Mouse (Mus musculus): ENCODE results near the gene Hoxb4. TPM values are rescaled to one million over a fixed set of nuclear protein-coding genes. Genes with fewer than 3 reads are reported as not detected.
A peak's percentile ranks its signal among the peaks of the same experiment; 100 is the strongest.

Gene Hoxb4
- polyA plus RNA-seq, 1 experiment from 2014 or later: 0.20 TPM

DNA sequence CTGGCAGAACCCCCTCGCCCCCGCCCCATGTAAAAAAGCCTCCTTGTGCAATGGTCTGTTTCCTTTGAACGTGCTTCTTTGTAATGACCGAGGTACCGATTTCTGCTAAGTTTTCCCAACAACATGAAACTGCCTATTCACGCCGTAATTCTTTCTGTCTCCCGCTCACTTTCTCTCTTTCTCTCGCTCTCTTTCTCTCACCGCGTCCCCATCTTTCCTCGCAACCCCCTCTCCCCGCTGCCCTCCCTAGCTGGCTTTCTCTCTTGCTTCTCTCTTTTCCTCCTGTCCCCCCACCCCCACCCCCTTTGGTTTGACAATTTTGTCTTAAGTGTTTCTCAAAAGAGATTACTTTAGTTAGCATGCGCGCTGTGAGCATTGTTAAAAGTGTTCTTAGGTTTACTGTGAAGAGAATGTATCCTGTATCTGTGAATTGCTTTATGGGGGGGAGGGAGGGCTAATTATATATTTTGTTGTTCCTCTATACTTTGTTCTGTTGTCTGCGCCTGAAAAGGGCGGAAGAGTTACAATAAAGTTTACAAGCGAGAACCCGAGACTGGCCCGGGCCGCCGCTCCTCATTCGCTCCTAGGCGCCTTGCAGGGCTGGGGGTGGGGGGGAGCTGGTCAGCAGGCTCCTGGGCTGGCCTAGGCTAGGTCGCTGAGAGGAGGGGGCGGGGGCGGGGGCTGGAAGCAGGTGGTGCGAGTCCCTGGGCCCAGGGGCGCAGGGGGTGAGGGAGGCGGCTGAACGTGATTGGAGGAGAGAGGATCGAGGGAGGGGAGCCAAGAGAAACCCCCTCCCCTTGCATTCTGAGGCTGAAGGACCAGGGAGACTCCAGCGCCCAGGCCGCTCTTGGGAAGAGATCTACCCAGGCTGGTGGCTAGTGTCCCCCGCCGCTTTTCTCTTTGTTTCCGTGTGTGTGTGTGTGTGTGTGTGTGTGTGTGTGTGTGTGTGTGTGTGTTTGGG, 33.0 kb upstream of the Hoxb4 start:
- DNase-seq (ENCODE audit: low spot score): no peak

DNA sequence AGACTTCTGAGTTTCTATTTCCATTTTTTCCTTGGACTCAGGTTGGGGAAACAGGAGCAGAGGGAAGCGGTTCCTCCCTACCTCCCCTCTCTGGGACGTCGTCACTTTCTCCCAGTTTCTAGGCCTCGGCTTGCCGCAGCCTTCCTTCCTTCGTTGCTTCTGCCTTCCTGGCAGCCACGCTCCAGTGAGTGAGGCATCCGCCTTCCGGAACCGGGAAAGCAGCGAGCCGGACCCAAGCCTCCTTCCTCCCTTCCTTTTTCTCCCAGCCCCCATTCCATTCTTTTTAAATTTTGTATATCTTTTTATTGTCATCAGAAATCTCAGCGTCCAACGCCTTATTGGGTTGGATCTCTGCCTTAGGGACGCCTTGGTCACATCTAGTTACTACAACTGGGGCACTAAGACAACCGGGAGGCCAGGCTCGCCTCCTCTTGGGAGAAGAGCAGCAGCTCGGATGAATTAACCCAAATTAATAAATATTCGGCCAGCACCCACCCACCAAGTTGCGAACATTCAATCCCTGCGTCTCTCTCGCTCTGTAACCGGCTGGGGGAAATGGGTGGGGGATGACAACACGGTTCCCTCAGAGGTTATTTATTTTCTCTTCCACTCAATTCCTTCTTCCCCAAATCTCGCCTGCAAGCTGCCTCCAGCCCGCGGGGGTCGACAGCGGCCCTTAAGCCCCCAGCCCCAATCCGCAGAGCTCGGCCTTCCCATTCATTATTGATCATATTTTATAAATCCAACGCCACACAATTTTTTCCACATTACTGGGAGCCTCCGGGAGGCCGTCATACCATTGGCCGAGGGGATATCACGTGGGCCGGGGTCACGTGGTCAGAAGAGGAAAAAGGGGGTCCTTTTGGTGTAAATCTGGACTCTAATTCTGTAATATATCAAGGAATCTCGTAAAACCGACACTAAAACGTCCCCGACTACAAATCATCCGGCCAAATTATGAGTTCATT, 32.0 kb upstream of the Hoxb4 start, which contains the start of gene Hoxb7:
Hoxb7 (plus strand) TSS at position 853 of the 968 bp plus-strand sequence.
- DNase-seq (ENCODE audit: low spot score): no peak

DNA sequence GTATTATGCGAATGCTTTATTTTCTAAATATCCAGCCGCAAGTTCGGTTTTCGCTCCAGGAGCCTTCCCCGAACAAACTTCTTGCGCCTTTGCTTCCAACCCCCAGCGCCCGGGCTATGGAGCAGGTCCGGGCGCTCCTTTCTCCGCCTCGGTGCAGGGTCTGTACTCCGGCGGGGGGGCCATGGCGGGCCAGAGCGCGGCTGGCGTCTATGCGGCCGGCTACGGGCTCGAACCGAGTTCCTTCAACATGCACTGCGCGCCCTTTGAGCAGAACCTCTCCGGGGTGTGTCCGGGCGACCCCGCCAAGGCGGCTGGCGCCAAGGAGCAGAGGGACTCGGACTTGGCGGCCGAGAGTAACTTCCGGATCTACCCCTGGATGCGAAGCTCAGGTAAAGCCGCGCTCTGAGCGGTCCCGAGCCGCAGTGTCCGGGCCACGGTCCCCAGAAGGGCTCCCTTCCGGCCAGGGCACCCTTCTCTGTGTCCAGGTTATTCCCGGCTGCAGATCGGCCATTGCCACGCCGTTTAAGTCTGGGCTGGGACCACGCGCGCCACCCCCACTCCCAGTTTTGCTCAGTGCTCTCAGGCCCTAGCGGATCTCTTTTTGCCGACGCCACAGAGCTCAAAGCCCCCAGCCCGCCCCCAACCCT, 31.2 kb upstream of the Hoxb4 start:
- no peak for DNase-seq (ENCODE audit: low spot score)

DNA sequence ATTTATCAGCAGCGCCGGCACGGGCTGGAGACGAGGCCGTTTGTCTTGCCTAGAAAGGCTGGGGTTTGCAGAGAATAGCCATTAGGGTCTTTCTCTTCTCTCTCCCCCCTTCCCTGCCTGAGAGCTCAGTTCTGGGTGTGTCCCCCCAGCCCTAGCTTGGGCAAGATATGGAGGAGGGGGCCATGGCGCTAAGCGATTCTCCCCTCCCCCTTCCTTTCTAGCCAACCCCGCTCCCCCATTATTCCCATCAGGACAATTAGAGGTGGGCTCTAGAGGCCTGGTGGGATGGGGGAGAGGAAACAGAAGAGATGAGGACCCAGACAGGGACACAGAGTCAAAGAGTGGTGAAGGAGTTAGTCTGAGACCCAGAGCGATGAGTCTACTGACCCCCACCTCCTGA, 30.7 kb upstream of the Hoxb4 start:
- DNase-seq (ENCODE audit: low spot score): no peak

DNA sequence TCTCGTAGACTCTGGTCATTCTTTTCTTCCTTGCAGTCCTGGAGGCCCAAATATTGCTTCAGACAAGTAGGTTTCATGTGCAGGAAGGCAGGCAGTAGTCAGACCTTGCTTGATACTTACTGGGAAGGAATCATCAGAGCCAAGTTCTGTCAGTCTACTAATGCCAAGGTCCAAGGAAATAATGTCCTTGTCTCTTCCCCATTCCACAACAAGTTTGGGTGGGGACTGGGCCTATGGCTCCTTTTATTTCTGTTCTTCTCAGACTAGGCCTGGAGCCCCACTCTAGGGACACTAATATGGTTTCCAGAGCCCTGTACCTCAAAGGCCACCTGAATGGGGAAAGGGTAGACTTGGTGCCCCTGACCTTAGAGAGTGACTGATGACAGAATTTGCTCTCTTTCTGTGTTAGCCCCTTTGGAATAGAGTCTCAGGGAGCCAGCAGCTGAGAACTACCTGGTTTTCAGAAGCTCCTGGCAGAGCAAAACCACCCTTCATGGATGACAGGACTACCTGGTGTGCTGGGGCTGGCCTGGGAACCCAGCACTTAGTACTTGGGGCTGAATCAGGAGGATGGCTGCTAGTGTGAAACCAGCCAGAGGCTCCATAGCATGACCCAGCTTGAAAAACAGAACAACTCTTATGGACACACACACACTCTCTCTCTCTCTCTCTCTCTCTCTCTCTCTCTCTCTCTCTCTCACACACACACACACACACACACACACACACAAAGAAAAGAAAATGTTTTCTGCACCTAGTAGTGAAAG, 29.4 kb upstream of the Hoxb4 start:
- DNase-seq (ENCODE audit: low spot score): no peak

DNA sequence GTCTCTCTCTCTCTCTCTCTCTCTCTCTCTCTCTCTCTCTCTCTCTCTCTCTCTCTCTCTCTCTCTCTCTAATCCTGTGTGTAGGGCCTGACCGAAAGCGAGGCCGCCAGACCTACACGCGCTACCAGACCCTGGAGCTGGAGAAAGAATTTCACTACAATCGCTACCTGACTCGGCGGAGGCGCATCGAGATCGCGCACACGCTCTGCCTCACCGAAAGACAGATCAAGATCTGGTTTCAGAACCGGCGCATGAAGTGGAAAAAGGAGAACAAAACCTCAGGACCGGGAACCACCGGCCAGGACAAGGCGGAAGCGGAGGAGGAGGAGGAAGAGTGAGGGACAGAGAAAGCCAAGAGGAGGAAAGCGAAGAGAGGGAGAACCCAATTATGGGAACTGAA, 28.8 kb upstream of the Hoxb4 start:
- no peak for DNase-seq (ENCODE audit: low spot score)

DNA sequence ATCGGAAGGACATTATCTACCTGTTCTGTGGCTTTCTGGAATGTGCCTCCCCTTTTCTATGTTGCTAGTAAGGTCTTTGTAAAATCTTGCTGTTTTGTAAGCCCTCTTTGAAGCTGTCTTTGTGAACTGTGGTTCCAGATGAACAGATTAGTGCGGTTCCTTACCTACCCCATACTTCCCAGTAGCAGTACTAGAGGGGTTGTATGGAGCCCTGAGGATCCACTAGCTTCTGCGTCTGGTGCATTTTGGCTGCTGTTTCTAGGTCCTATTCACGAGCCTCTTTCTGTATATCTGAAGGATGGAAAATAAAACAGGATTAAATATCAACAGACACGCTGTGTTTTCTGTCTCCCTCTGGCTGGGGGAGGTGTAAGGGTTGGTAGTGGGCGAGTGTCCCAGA, 28.2 kb upstream of the Hoxb4 start:
- no peak for DNase-seq (ENCODE audit: low spot score)

DNA sequence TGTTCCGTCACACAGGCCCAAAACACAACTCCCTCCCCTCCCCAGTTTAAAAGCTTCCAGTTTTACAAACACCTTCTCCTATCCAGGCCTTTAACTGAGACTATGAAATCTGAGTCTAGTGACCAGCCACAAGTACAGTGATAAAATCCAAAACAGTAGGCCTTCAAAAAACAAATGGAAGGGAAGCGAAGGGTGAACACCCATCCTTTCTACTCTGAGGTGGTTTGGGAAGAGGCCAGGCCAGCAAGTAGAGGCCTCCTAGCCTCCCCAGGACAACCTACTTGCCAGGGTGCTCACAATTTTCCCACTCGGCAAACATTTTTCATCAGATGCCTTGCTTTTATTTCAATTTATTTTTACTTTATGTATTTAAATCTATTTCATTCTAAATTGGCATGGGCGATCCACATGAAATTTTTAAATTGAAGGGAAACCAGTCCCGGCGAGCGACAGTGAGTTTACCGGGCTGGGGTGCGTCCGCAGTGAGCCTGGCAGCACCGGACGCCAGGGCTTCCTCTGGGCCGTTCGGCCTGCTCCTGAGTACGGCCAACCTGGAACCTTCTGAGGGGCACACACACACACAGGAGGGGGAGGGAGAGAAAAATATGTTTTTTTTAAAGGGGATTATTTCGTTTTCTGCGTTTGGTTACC, 27.2 kb upstream of the Hoxb4 start:
- no peak for DNase-seq (ENCODE audit: low spot score)

DNA sequence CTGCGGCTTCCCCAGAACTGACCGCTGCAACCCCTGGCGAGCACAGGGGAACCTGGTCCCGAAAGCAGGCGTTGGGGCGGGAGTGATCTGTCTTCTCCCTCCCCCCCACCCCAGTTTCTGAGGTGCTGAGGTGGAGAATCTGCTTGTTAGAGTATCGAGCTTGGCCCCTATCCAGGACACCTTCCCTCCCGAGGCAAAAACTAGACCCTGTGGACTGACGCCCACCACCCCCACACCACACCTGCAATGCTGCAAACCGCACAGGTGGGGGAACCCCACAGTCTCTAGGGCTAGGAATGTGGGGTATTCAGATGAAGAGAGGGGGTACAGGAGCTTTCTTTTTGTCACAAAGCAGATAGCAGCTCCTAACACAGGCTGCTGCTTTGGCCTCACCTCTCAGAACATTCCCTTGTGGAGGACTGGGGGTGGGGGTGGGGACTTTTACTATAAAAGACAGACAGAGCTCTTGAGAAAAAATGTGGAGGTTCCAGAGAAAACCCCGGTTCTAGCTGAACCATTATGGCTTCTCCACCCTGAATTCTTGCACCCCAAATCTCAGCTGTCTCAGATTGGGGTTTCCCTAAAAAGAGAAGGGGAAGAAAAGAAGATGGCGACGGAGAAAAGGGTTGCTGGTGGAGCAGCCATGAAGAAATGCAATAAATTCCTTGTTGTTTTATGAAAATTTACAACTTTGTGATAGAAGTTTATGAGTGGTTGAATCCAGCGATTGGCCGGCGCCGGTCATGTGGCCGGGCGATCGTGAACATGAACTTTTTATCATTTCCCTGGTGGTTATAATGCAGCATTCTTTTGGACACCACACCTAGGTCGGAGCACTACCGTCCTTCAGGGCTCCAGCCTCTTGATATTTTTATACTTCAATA, 26.1 kb upstream of the Hoxb4 start, which contains the start of gene Hoxb6:
Hoxb6 (plus strand) TSS at position 796 of the 884 bp plus-strand sequence.
- DNase-seq (ENCODE audit: low spot score): no peak

DNA sequence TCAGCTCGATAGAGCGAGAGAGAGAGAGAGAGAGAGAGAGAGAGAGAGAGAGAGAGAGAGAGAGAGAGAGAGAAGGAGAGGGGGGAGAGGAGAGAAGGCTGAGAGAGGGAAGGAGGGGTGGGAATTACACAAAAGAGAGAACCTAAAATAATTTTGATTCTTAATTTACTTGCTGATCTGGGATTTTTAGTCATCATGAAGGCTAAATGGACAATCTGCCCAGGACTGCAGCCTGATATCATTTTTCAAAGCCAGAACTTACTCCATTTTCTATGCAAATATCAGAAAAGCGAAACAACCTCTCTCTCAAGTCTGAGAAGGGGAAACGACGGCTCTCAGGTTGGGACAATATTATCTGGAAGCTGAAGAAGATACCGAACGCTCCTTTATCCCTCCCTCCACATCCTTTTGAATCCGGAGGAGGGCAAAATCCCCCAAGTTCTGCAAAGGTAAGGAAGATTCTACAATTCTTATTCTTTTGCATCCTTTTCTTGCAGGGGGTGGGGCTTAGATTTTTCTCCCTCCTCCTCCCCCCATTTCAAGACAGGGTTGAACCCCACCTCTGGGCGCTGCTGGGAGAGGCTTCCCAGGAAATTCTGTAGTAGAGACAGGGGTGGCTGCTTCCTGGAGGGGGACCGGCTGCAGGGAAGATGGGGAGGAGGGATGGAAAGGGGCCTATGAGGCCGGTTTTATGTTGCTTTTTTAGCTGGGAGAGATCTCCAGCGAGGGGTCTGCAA, 25.3 kb upstream of the Hoxb4 start:
- no peak for DNase-seq (ENCODE audit: low spot score)

DNA sequence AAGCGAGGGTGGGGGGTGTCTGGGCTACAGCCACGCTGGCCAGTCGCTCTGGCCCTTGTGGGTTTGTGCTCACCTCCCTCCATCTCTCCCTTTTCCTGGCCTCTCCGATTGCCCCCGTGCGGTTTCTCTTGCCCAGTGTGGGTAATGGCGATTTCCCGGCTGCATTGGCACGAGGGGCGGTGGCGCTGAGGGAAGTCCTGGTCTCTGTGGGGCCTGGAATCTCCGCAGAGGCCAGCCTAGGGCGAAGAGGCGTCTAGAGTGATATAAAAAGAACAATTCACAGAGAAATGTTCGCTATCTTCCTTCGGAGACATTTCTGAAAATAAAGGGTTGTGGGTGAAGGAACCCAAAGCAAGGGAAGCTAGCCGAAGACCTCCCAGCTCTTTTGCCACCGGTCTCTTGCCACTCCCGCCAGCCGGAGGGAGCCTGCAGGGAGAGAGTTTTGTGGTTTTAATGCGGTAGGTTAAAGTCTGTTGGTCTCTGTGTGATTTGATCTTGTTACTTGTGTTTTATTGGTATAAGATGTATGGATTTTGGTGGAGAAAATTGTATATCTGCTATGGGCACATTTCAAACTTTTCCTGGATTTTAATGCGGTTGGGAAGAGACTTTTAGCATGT, 24.7 kb upstream of the Hoxb4 start:
- DNase-seq (ENCODE audit: low spot score): no peak

DNA sequence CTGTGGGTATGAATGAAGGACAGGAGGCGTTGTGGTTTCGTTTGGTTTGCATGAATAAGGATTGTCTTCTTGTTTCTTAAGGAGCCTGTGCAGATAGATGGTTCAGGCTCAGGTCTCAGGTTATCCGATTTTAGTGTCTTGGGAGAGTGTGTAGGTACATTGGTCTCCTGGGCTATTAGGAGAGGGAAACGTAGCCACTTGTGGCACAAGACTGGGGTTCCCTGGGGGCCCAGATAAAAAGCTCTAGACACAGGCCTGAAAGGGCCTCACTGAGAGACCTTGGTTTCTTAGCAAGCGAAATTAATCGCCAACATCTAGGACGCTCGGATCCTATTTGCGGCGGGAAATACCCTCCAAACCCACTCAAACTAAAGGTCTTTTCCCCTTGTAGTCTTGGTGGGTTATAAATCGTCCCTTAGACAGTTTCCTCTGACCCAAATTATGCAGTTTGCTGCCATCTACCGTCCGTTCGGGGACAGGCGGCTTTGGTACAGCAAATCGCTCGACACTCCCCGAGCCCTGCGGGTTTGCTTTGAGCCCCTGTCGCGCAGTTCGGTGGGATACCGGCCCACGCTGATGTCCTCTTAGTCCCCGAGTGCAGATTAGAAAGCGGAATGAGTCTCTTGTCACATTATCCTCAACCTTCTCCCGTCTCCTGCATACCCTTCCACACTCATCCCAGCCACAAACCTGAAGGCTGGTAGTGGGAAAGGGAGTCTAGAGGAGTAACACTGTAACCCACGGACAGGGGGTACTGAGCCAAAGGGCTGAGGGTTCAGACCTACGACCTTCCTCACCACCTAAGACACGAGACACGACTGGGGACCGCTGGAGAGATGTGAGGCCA, 23.6 kb upstream of the Hoxb4 start:
- DNase-seq (ENCODE audit: low spot score): peak; percentile 84

DNA sequence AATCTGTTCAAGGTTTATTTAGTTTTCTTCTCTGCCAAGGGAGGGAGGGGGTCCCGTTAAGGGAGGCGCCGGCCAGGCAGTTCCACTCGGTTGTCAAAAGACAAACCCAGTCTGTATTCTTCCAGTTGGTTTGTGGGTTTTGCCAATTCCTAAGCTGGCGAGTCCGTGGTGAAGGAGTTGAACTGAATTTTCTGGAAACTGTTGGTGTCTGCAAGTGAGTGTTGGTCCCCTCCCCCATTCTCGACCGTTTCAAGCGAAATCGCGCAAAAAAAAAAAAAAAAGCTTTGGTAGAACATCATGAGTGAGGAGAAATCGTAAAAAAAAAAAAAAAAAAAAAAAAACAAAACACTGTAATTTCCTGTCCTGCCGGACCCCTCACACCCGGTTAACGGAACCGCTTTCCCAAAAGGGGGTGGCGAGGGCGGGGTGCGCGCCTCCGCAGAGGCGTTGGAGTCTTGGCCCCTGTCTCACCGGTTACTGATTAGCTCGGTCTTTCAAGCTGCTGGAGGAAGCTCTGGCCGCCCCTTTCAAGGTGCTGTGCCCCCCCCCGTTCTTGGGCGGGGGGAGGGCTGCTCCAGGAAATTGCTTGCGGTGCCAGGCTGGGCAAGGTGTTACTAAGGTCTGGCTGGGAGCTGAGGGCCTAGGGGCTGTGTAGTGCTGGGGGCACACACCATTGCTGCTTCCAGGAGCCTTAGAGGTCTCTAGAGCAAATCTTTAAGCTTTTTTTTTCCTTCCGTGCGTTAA, 22.8 kb upstream of the Hoxb4 start:
- DNase-seq (ENCODE audit: low spot score): no peak

DNA sequence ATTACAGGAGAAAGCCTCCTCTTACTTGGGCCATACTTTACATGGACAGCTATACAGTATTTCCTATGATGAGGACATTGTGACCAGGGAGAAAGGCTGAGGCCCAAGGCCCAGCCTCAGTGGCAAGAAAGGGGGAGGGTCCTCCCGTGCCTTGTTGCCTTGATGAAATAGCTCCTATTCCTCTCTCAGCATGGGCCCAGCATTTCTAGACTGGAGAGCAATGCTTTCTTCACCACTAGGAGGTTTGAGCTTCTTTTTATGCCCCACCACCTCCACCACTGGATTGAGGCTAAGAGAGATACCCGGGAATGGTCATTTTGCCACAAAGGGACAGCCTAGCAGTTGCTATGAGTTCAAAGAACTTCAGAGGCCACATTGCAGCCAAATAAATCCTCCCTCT, 21.1 kb upstream of the Hoxb4 start:
- no peak for DNase-seq (ENCODE audit: low spot score)

DNA sequence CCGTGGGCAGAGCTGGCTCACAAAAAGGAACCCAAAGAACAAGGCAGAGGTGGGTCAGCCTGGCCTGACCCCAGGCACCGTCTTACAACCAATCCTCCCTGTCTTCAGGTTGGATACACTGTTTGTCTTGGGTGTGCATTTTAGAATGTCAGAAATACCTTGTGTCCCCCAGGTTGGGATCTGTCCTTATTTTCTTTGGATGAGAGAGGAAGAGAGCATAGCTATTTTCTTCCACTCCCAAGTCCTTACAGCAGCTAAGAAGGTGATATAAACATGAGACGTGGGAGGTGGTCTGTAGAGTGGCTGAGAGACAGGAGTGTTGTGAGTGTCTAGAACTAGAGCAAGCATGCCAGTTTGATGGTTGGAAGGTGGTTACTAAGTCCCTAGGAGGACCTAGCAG, 20.6 kb upstream of the Hoxb4 start:
- DNase-seq (ENCODE audit: low spot score): no peak

DNA sequence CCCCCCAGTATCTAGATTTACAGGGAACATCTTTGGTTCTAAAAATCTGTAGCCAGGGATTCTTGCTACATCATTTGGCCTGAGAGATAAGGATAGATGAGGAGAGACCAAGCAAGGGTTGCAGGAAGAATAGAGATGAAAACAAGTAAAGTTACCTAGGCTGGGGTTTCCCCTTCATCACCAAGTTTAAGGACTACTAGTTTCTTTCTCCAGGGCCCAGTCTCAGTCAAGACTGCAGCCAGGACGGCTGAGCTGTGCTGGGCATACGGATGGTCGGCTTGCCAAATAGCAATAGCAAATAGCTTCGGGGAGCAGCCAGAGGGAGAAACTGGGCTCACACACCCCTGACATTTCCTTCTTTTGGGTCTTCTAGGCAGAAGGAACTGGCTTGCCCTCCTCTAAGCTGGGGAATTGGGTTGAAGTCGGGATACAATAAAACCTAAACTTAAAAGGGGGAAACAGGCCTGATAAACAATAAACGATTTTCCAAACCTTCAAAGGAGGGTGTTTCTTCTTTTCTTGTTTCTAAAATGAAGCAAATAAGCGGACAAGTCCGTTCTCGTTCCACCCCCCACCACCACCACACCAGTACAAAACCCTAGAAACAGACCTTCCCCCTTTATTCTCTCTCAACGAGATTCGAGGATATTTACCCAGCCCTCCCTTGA, 20.0 kb upstream of the Hoxb4 start:
- no peak for DNase-seq (ENCODE audit: low spot score)

Measured in thymus, postnatal 0 days (tissue).